Mouse (Mus musculus): ENCODE results near the gene Rac2.

- no peak for TF ChIP-seq CTCF (IDR thresholded peaks at IDR 0.05; ENCODE audit: insufficient read depth, low read length)
- no peak for TF ChIP-seq POLR2A (IDR thresholded peaks at IDR 0.05; ENCODE audit: borderline replicate concordance, extremely low read depth, low read depth, low read length)
Measured at GRCm38 (mm10) chr15:78607463-78607862, 34.9 kb upstream of the Rac2 start.
